Mouse (Mus musculus): ENCODE data around the gene Gzmm. TPM values are rescaled to one million over a fixed set of nuclear protein-coding genes. Genes with fewer than 3 reads are reported as not detected.
A peak's percentile ranks its signal among the peaks of the same experiment; 100 is the strongest.

Gene Gzmm
- 0.83 and 0.92 TPM in 2 replicates for polyA plus RNA-seq (2015; fragmentation: Nextera tagmentation; extraction: Ambion mirVana)

DNA sequence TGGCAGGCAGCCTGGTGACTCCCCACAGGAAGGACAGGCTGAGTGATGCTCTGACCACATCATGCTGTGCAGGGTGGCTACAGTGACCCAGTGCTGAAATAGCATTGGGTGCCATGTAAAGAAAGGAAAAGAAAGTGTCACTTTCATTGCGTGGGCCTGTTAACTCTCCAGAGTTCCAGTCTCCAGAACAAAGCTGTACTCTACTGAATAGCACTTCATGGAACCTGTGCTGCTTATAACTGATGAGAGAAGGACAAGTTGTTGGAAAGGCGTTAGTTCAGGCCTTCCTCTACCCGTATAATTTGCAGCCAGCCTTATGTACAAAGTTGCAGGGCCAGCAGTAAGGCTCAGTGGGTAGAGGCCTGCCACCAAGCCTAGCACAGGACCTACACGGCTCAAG is at the start of gene Gzmm:
Gzmm (plus strand) TSS at position 301 of the 400 bp plus-strand sequence.
- H3K4me1 ChIP-seq = peaks cover 6% of the 10 kb centered on the region
- no peak within 1 kb of the TSS for H3K9ac ChIP-seq
- H3K36me3 ChIP-seq = peaks cover 53% of the 10 kb centered on the region
- H3K27ac ChIP-seq = no peak within 1 kb of the TSS
- WGBS = 73% methylated on average over 4 of the region's 4 CpGs
- H3K4me3 ChIP-seq = no peak within 1 kb of the TSS
- no peaks in the 10 kb centered on the region for H3K9me3 ChIP-seq
- H3K4me2 ChIP-seq (replicated peaks) = no peak within 1 kb of the TSS
- ATAC-seq (ENCODE audit: low FRiP score, low read depth) = no peak
- H3K27me3 ChIP-seq = no peaks in the 10 kb centered on the region

GRCm38 (mm10) chr10:79645711-79646110 is 43.1 kb upstream of the Gzmm start, which contains the start of gene Odf3l2:
Gene Odf3l2, minus strand, starts transcription at chr10:79645738.
- Histone ChIP-seq H3K27me3 (no peaks in the 10 kb centered on the region), H3K4me2 (replicated peaks) (no peak within 1 kb of the TSS), H3K4me3 (no peak within 1 kb of the TSS), H3K9ac (peak within 1 kb of the TSS; percentile 19; the same call in 1 of the 2 replicates), H3K4me1 (no peaks in the 10 kb centered on the region), H3K9me3 (no peaks in the 10 kb centered on the region), H3K36me3 (no peaks in the 10 kb centered on the region), H3K27ac (no peak within 1 kb of the TSS)
- 69% methylated on average over 8 of the region's 8 CpGs for WGBS
- ATAC-seq (ENCODE audit: low FRiP score, low read depth) = 0 out of 2 replicates have a peak, but pooled peaks have one; percentile 20

GRCm38 (mm10) chr10:79649070-79649751 is 39.6 kb upstream of the Gzmm start:
- Histone ChIP-seq H3K36me3 (no peaks in the 10 kb centered on the region), H3K4me1 (no peaks in the 10 kb centered on the region), H3K27me3 (0 out of 2 replicates have a peak, but pooled peaks cover 5% of the 10 kb centered on the region), H3K9ac (no peak overlapping the region), H3K4me3 (no peak overlapping the region), H3K27ac (no peak overlapping the region), H3K4me2 (replicated peaks) (no peak overlapping the region), H3K9me3 (no peaks in the 10 kb centered on the region)
- 31% methylated on average over 7 of the region's 7 CpGs for WGBS
- ATAC-seq (ENCODE audit: low FRiP score, low read depth) = peak; percentile 38; the same call in 1 of the 2 replicates

DNA sequence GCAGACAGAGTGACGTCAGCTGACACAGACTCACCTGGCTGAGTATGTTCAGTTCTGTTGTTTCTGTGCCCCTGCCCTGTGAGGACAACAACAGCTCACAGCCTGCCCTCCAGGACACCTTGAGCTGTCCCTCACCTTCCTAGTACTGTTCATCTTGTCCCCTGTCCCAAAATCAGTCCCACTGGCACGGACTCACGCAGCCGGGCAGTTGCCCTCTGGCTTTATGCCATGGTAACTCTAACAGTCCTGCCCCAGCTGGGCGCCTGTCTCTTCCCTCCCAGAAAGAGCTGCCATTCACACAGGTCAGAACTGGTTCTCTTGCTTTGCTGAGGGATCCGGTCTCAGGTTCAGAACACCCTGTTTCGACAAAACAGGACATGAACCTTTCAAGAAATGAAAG is 36.0 kb upstream of the Gzmm start:
- Histone ChIP-seq H3K9me3 (no peaks in the 10 kb centered on the region), H3K4me1 (peaks cover 5% of the 10 kb centered on the region; the same call in 1 of the 2 replicates), H3K36me3 (no peaks in the 10 kb centered on the region), H3K27me3 (peaks cover 5% of the 10 kb centered on the region; the same call in 1 of the 2 replicates), H3K27ac (no peak overlapping the region), H3K9ac (no peak overlapping the region), H3K4me3 (no peak overlapping the region), H3K4me2 (replicated peaks) (no peak overlapping the region)
- 77% methylated on average over 7 of the region's 7 CpGs for WGBS
- ATAC-seq (ENCODE audit: low FRiP score, low read depth) = no peak

- Histone ChIP-seq H3K4me2 (replicated peaks) (no peak overlapping the region), H3K36me3 (no peaks in the 10 kb centered on the region), H3K9me3 (no peaks in the 10 kb centered on the region), H3K27me3 (peaks cover 5% of the 10 kb centered on the region; the same call in 1 of the 2 replicates), H3K27ac (no peak overlapping the region), H3K9ac (no peak overlapping the region), H3K4me1 (peaks cover 7% of the 10 kb centered on the region; the same call in 1 of the 2 replicates), H3K4me3 (no peak overlapping the region)
- WGBS = 0% methylated on average over 1 of the region's 1 CpGs
- ATAC-seq (ENCODE audit: low FRiP score, low read depth) = peak; percentile 84
These were observed 33.8 kb upstream of the Gzmm start for GRCm38 (mm10) chr10:79654946-79655395.

- ATAC-seq (ENCODE audit: low FRiP score, low read depth) = no peak
- Histone ChIP-seq H3K36me3 (no peaks in the 10 kb centered on the region), H3K4me1 (peaks cover 7% of the 10 kb centered on the region; the same call in 1 of the 2 replicates), H3K9ac (no peak overlapping the region), H3K27me3 (no peaks in the 10 kb centered on the region; the same call in 1 of the 2 replicates), H3K27ac (no peak overlapping the region), H3K4me3 (no peak overlapping the region), H3K4me2 (replicated peaks) (no peak overlapping the region), H3K9me3 (no peaks in the 10 kb centered on the region)
- 19% methylated on average over 4 of the region's 4 CpGs for WGBS
These were observed 30.0 kb upstream of the Gzmm start for GRCm38 (mm10) chr10:79658829-79659228.

DNA sequence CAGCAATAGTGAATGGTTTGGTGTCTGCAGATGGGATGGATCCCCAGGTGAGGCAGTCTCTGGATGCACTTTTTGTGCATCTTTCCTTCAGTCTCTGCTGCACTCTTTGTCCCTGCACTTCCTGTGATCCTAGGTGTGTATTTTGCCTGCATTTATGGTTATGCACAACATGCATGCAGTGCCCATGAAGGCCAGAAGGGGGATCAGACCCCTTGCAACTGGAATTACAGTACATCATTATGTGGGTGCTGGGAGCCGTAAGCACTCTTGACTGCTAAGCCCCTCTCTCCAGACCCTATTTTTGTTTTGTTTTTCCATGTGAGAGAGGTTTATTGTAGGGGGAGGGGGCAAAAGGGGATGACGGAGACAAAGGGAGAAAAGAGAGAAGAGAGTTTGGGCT is 28.5 kb upstream of the Gzmm start:
- Histone ChIP-seq H3K36me3 (no peaks in the 10 kb centered on the region), H3K9ac (no peak overlapping the region), H3K4me1 (0 out of 2 replicates have a peak, but pooled peaks cover 2% of the 10 kb centered on the region), H3K4me3 (no peak overlapping the region), H3K4me2 (replicated peaks) (no peak overlapping the region), H3K27me3 (no peaks in the 10 kb centered on the region; the same call in 1 of the 2 replicates), H3K27ac (no peak overlapping the region), H3K9me3 (no peaks in the 10 kb centered on the region)
- WGBS = 72% methylated on average over 2 of the region's 2 CpGs
- no peak for ATAC-seq (ENCODE audit: low FRiP score, low read depth)

GRCm38 (mm10) chr10:79661861-79662260 is 27.0 kb upstream of the Gzmm start:
- Histone ChIP-seq H3K36me3 (no peaks in the 10 kb centered on the region), H3K4me1 (0 out of 2 replicates have a peak, but pooled peaks cover 2% of the 10 kb centered on the region), H3K27ac (no peak overlapping the region), H3K9ac (no peak overlapping the region), H3K9me3 (no peaks in the 10 kb centered on the region), H3K27me3 (no peaks in the 10 kb centered on the region), H3K4me2 (replicated peaks) (no peak overlapping the region), H3K4me3 (no peak overlapping the region)
- ATAC-seq (ENCODE audit: low FRiP score, low read depth) = no peak
- 36% methylated on average over 3 of the region's 3 CpGs for WGBS

DNA sequence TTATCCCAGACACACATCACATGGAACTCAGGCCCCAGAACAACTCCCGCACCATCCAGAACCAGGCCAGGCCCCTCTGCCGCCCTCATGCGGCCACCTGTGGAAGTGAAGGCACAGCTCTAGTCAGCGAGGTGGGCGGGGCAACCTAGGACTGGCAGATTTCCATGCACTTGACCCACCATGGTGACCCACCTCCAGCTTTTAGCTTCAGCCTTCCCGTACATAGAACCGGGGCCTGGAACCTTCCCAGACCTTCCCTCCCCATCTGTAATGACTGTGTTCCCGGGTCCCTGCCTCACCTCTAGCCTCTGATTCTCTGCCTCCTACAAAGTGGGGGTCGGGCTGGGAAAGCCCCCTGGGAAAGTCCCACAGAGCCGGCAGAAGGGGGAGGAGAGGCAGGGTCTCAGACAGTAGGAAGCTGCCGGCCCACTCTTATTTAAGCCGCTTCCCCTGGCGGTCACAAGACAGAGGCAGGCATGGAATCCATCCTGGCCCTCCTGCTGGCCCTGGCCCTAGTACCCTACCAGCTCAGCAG is 24.6 kb upstream of the Gzmm start, which contains the start of gene Madcam1:
Madcam1 (plus strand) TSS at position 429 of the 535 bp plus-strand sequence.
- ATAC-seq (ENCODE audit: low FRiP score, low read depth) = no peak
- Histone ChIP-seq H3K27ac (no peak within 1 kb of the TSS), H3K9me3 (no peaks in the 10 kb centered on the region), H3K9ac (no peak within 1 kb of the TSS; the same call in none of the 2 replicates), H3K36me3 (no peaks in the 10 kb centered on the region), H3K4me3 (no peak within 1 kb of the TSS), H3K4me1 (0 out of 2 replicates have a peak, but pooled peaks cover 4% of the 10 kb centered on the region), H3K27me3 (no peaks in the 10 kb centered on the region), H3K4me2 (replicated peaks) (no peak within 1 kb of the TSS)
- WGBS = 7% methylated on average over 13 of the region's 13 CpGs

DNA sequence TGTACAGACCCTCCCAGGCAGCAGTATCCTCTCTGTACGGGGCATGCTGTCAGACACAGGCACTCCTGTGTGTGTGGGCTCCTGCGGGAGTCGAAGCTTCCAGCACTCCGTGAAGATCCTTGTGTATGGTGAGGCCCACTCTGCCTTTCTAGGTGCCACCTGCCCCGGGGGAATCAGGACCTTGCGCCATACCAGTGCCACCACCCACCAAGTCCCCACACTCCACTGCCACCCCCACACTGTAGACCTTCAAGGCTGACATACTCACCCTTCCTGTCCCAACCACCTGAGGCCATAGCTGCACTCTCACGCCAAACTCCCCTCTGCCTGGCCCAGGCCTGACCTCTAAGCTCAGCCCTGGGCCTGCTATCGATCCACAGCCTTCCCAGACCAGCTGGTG is 23.8 kb upstream of the Gzmm start:
- no peak overlapping the region for H3K4me2 ChIP-seq (replicated peaks)
- no peak for ATAC-seq (ENCODE audit: low FRiP score, low read depth)
- no peak overlapping the region for H3K4me3 ChIP-seq
- no peak overlapping the region for H3K27ac ChIP-seq
- no peaks in the 10 kb centered on the region for H3K9me3 ChIP-seq
- H3K27me3 ChIP-seq = no peaks in the 10 kb centered on the region
- no peak overlapping the region; the same call in 1 of the 2 replicates for H3K9ac ChIP-seq
- H3K36me3 ChIP-seq = no peaks in the 10 kb centered on the region
- peaks cover 4% of the 10 kb centered on the region for H3K4me1 ChIP-seq
- WGBS = 81% methylated on average over 8 of the region's 8 CpGs

- Histone ChIP-seq H3K4me2 (replicated peaks) (no peak overlapping the region), H3K36me3 (no peaks in the 10 kb centered on the region), H3K9ac (no peak overlapping the region), H3K4me3 (no peak overlapping the region), H3K9me3 (no peaks in the 10 kb centered on the region), H3K4me1 (peaks cover 19% of the 10 kb centered on the region), H3K27ac (no peak overlapping the region), H3K27me3 (no peaks in the 10 kb centered on the region)
- no peak for ATAC-seq (ENCODE audit: low FRiP score, low read depth)
- WGBS = 69% methylated on average over 9 of the region's 9 CpGs
These were observed 22.3 kb upstream of the Gzmm start for GRCm38 (mm10) chr10:79666493-79666892.

DNA sequence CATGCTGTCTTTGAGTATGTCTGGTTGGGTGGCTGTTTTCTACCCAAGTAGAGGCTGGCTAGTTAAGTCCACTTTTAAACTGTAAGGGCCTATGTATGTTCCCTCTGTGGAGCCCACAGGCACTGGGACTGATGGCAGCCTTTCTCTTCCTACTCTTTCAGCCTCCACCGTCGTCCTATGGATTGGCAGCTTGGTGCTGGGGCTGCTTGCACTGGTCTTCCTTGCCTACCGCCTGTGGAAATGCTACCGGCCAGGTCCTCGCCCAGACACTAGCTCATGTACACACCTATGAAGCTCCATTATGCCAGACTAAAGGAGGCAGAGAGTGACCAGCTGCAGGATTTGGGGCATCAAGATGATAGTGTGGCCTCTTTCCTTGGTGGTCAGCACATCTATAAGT is 20.7 kb upstream of the Gzmm start:
- Histone ChIP-seq H3K27me3 (no peaks in the 10 kb centered on the region), H3K4me2 (replicated peaks) (peak overlapping the region; percentile 97; the same call in 1 of the 2 replicates), H3K9me3 (no peaks in the 10 kb centered on the region), H3K4me1 (peaks cover 19% of the 10 kb centered on the region), H3K36me3 (peaks cover 12% of the 10 kb centered on the region), H3K9ac (no peak overlapping the region), H3K27ac (no peak overlapping the region), H3K4me3 (no peak overlapping the region)
- 86% methylated on average over 5 of the region's 5 CpGs for WGBS
- ATAC-seq (ENCODE audit: low FRiP score, low read depth) = no peak
